Mouse (Mus musculus) intestine, postnatal 0 days (tissue): ENCODE results near the gene Sh3bp4. TPM values are rescaled to one million over a fixed set of nuclear protein-coding genes. Genes with fewer than 3 reads are reported as not detected.

Experiments used
- ATAC-seq: fragments of 200-750 bp; cut with Nextera tagmentation; 2 replicates; pipeline ENCODE4 v1.8.0; 2017; ENCODE audit warnings: mild to moderate bottlenecking, moderate TSS enrichment, moderate library complexity
- H3K27ac ChIP-seq: fragments of 300-500 bp; sonication (generic); 2 replicates; pipeline ENCODE4 v1.5.1; 2014; ENCODE audit warnings: mild to moderate bottlenecking, low read depth, low read length, moderate library complexity
- H3K27me3 ChIP-seq: fragments of 300-500 bp; sonication (generic); replicated peaks from 2 replicates; pipeline ENCODE4 v1.6.1; 2014; ENCODE audit warnings: low read length, mixed read lengths; ENCODE audit not compliant: control insufficient read depth, insufficient read depth
- H3K36me3 ChIP-seq: fragments of 300-500 bp; sonication (generic); 2 replicates; pipeline ENCODE4 v1.6.1; 2014; ENCODE audit warnings: mild to moderate bottlenecking, moderate library complexity; ENCODE audit not compliant: control insufficient read depth, insufficient read depth
- H3K4me1 ChIP-seq: fragments of 300-500 bp; sonication (generic); replicated peaks from 2 replicates; pipeline ENCODE4 v1.6.1; 2014; ENCODE audit warnings: antibody characterized with exemption, low read length, mixed read lengths; ENCODE audit not compliant: control insufficient read depth, insufficient read depth
- H3K4me2 ChIP-seq: fragments of 300-500 bp; sonication (generic); replicated peaks from 2 replicates; pipeline ENCODE4 v1.6.1; 2014; ENCODE audit warnings: low read depth, mild to moderate bottlenecking, moderate library complexity
- H3K4me3 ChIP-seq: fragments of 300-500 bp; sonication (generic); 2 replicates; pipeline ENCODE4 v1.5.1; 2014; ENCODE audit warnings: low read depth, low read length
- H3K9ac ChIP-seq: fragments of 300-500 bp; sonication (generic); 2 replicates; pipeline ENCODE4 v1.6.1; 2014; ENCODE audit warnings: mild to moderate bottlenecking, low read depth, low read length
- H3K9me3 ChIP-seq: fragments of 300-500 bp; sonication (generic); 2 replicates; pipeline ENCODE4 v1.6.1; 2016; ENCODE audit warnings: mixed run types; ENCODE audit not compliant: control insufficient read depth
- CTCF ChIP-seq: sonication (generic); IDR thresholded peaks from 2 replicates; pipeline ENCODE4 v1.5.1; 2016; ENCODE audit warnings: low read depth, mild to moderate bottlenecking, control low read depth, antibody characterized with exemption, moderate library complexity
- WGBS: fragments of 180-500 bp; shearing (Covaris S2); extraction: QIAGEN DNeasy Blood & Tissue Kit; methylation state at CpG from one replicate; pipeline ENCODE4 v1.1.7; 2014; 5-methylcytosine and 5-hydroxymethylcytosine counted together
- polyA plus RNA-seq: library from polyadenylated mRNA; unstranded; fragments of >200 nt; fragmentation: Nextera tagmentation; extraction: Ambion mirVana; gene quantifications from 2 replicates; pipeline ENCODE4 v1.2.1, GENCODE M21; 2015

The Sh3bp4 gene
- polyA plus RNA-seq, 1 experiment from 2014 or later: 6.1 TPM

- Histone ChIP-seq H3K27ac (no peak overlapping the region), H3K9ac (no peak overlapping the region), H3K4me2 (no peak overlapping the region), H3K9me3 (no peaks in the 10 kb centered on the region), H3K4me3 (no peak overlapping the region), H3K36me3 (no peaks in the 10 kb centered on the region), H3K4me1 (no peaks in the 10 kb centered on the region), H3K27me3 (no peaks in the 10 kb centered on the region)
- peak; percentile 94 for TF ChIP-seq CTCF
- 53% methylated on average over 12 of the region's 12 CpGs for WGBS
- ATAC-seq: 0 out of 2 replicates have a peak, but pooled peaks have one; percentile 33
Observed at GRCm38 (mm10) chr1:89195827-89196712, 125.9 kb downstream of the Sh3bp4 start.
